Mouse (Mus musculus) cerebellum, postnatal 36 days (tissue): ENCODE data around the gene Ccnb1ip1.

Source experiments
- DNase-seq, 2 experiments: peaks; one replicate each; pipeline ENCODE4 v3.0.0; 2021 to 2022; ENCODE audit warnings: mixed read lengths in 2 of 2

Ccnb1ip1 gene

GRCm38 (mm10) chr14:50782166-50782565, 25.4 kb downstream of the Ccnb1ip1 start:
- DNase-seq = no peak

- no peak for DNase-seq
Measured at GRCm38 (mm10) chr14:50771342-50771741, 36.2 kb downstream of the Ccnb1ip1 start.

DNA sequence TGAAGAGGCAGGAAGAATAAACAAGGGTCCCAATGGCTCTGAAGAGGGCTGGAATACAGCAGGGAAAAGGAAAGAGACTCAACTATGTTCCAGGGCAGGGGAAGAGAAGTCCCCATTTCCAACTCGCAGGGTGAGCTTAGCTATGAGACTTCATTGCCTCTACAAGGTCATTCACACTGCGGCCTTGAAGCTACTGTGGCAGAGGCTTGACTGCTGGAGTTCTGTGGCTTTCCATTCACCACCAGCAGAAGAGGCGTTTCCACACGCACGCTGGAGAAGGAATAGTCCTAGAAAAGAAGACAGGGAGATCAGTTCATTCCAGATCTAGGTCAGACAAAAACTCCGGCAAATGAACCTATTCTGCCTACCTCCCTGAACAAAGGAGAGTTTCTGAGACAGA, 41.8 kb downstream of the Ccnb1ip1 start:
- no peak for DNase-seq

DNA sequence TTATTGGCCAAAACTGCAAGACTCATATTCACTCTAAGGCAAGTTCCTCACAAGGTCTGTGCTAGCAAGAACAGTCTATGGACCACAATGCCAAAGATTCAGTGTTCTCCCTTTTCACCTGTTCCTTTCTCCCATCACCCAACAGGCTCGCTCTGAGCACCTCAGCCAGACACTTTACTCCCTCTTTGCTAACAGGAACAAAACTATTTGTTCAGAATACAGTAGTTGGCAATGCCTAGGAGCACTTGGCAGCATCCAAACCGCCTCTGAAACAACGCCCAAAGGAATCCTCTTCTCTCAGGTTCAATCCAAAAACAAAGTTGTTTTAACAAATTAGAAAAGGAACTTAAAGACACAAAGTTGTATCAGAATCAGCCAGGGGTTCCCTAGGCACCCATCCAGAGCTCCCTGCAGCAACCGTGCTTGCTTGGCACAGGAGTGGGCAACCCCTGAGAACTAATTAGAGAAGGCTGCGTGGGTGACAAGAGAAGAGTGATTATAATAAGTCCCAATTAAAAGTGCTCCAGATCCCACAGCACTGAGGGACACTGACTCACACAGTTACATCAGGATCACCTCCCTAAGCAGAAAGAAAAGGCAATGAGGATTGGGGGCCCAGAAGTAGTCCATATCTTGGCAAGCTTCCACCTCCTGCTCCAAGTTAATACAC, 49.0 kb downstream of the Ccnb1ip1 start:
- no peak for DNase-seq

DNA sequence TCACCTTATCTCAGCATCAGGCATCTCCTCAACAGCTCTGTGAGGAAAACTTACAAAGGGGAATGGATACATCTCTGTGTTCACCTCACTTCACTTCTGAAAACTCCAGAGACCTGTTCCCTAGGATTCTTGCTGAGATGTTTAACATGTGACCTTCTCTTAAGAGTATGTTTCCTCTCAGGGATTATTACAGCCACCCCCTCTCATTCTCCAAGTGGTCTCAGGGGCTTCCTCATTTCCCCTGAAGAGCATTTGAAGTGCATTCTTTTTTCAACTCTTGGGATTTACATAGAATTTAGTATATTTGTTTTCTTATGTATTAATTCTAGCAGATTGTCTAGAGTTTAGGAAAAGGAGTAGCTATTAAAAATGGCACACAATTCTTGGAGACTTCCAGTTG, 62.5 kb downstream of the Ccnb1ip1 start, which contains the start of gene Olfr749:
TSS of gene Olfr749 (minus strand) at position 101 of the 400 bp plus-strand sequence.
- no peak for DNase-seq

DNA sequence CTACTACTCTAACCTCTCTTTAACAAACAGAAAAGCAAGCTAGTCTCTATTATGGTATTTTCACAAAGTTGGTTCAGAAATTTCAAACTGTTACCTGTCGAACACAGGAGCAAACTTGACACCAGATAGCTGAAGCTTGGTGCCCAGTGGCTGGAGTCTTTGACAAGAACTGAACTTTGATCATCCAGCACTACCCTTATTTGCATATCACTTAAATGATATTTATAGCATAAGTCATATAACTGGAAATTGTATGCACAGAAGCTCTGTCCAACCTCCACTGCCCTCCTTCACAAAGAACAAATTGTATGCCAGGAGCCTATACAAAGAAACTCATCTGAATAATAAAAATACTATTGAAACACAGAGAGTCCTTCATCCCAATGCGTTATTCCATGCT, 65.9 kb downstream of the Ccnb1ip1 start:
- no peak for DNase-seq

DNA sequence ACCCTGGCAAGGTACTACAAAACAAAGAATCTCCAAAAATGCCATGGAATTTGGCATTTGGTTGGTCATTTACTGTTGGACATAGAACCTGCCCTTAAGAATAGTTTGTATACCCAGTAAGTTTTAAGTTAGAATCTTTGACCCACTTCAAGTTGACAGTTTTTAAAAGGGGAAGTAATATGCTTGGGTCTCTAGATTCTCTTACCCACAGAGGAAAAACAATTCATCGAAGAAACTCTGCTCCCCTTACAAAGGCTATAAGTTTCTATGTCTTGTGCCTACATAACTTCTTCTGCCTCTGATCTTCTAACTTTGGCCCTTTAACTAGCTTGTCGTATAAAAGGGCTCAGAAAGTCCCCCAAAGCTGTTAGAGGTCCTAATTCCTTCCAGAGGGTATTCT, 67.2 kb downstream of the Ccnb1ip1 start:
- no peak for DNase-seq
